In the genomic region with DNA sequence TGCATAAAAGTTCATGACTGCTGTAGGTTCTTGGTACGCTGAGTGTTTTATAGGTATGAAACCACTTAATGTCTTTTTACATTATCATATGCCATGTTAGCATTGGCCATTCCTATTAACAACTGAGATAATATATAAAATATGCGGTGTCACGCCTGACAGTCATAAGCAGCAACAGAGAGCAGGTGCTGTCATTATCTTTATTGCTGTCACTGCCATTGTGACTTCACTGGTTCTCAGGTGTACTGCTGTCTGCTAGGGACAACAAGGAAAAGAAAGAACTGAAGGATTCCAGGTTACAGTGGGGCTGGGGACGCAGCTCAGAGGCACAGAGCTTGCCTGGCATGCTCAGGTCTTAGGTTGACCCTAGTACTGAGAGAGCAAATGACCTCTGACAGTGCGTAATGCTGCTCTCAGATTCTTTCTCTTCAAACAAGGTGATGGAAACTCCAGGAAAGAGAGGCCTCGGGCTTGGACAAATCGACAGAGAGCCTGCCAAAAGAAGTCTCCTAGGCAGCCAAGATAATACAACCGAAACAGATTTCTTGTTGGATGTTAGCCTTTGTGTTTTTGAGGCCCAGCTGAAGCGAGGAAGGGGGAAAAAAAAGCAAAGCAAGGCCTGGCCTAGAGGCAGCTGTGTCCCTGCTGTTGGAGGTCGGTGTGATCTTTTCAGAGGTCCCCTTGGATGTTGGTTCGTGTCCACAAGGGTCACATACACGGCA, we compare ENCODE assay signal across 24 mouse cellular contexts.
A peak's percentile ranks its signal among the peaks of the same experiment; 100 is the strongest.
DNase-seq lines count a peak whose midpoint lies in the region; ATAC-seq and TF ChIP-seq lines count a peak whose summit lies in the region.
"Had no signal": no experiment of that assay in that cellular context is flagged by ENCODE, and none has a peak within 500 bp of the region (broad histone marks: within the 10 kb centered on the region; RNA-seq: fewer than 3 reads in every experiment).

No protein-coding gene starts in this region.

- H3K27ac ChIP-seq in heart, embryonic 11.5 days (ENCODE audit: low read depth, low read length), result no peak overlapping the region
- H3K27ac ChIP-seq in intestine, embryonic 15.5 days, result no peak overlapping the region
- H3K27ac ChIP-seq in left cerebral cortex, adult 2 months, result no peak overlapping the region
- H3K27ac ChIP-seq: embryonic facial prominence, embryonic 12.5 days; forebrain, embryonic 13.5 days; heart, embryonic 13.5 days; hindbrain, embryonic 14.5 days; kidney, embryonic 15.5 days; liver, embryonic 15.5 days; lung, embryonic 15.5 days; midbrain, embryonic 12.5 days; neural tube, embryonic 15.5 days; stomach, postnatal 0 days had no signal

- intact Hi-C loops in left cerebral cortex, adult 2 months (cut with DNase I), result no loop called here

- no peak for ATAC-seq in heart, embryonic 11.5 days (replicated peaks; ENCODE audit: insufficient number of reproducible peaks, low FRiP score, low TSS enrichment)
- 0 out of 2 replicates have a peak, but pooled peaks have one; percentile 31 for ATAC-seq in intestine, embryonic 15.5 days
- ATAC-seq: forebrain, embryonic 13.5 days had no signal

- no peaks in the 10 kb centered on the region for H3K9me3 ChIP-seq in heart, embryonic 11.5 days (replicated peaks; ENCODE audit: control insufficient read depth, low read length)
- H3K9me3 ChIP-seq in intestine, embryonic 15.5 days, result no peaks in the 10 kb centered on the region
- H3K9me3 ChIP-seq: embryonic facial prominence, embryonic 12.5 days; forebrain, embryonic 13.5 days; heart, embryonic 13.5 days; kidney, embryonic 15.5 days; liver, embryonic 15.5 days; lung, embryonic 15.5 days; midbrain, embryonic 12.5 days; neural tube, embryonic 15.5 days had no signal

- no peaks in the 10 kb centered on the region for H3K4me1 ChIP-seq in heart, embryonic 11.5 days (ENCODE audit: control insufficient read depth, insufficient read depth, low read length)
- no peaks in the 10 kb centered on the region for H3K4me1 ChIP-seq in intestine, embryonic 15.5 days (replicated peaks)
- H3K4me1 ChIP-seq: embryonic facial prominence, embryonic 12.5 days; forebrain, embryonic 13.5 days; kidney, embryonic 15.5 days; liver, embryonic 15.5 days; lung, embryonic 15.5 days; midbrain, embryonic 12.5 days; neural tube, embryonic 15.5 days had no signal

- TF ChIP-seq CTCF in left cerebral cortex, adult 2 months (IDR thresholded peaks at IDR 0.05), result no peak

- DNase-seq in heart, adult 18-20 months, result peak; percentile 12 to 16
- DNase-seq in lung, postnatal 25 days (ENCODE audit: low spot score), result peak; percentile 6
- no peak for DNase-seq in lung, postnatal 14 days
- DNase-seq in adrenal gland, adult 8-10 months, result no peak
- no peak for DNase-seq in left cerebral cortex, adult 2 months (ENCODE audit: extremely low spot score in 1 of 2, low spot score in 2 of 2)
- DNase-seq: adrenal gland, adult 2 months; cerebellum, adult 18-20 months; cerebellum, postnatal 14 days; kidney, adult 11 months; kidney, postnatal 36 days; liver; right cerebral cortex, adult 18-20 months had no signal

- H3K27me3 ChIP-seq in heart, embryonic 11.5 days (ENCODE audit: control insufficient read depth, insufficient read depth, low read length), result no peaks in the 10 kb centered on the region
- no peaks in the 10 kb centered on the region for H3K27me3 ChIP-seq in intestine, embryonic 15.5 days (replicated peaks)
- H3K27me3 ChIP-seq: embryonic facial prominence, embryonic 12.5 days; forebrain, embryonic 13.5 days; heart, embryonic 13.5 days; kidney, embryonic 15.5 days; liver, embryonic 15.5 days; lung, embryonic 15.5 days; midbrain, embryonic 12.5 days; neural tube, embryonic 15.5 days had no signal

- H3K4me3 ChIP-seq in heart, embryonic 11.5 days (ENCODE audit: low read depth, low read length), result no peak overlapping the region
- no peak overlapping the region for H3K4me3 ChIP-seq in intestine, embryonic 15.5 days (replicated peaks)
- H3K4me3 ChIP-seq in left cerebral cortex, adult 2 months, result no peak overlapping the region
- H3K4me3 ChIP-seq: embryonic facial prominence, embryonic 12.5 days; forebrain, embryonic 13.5 days; heart, embryonic 13.5 days; kidney, embryonic 15.5 days; liver, embryonic 15.5 days; lung, embryonic 15.5 days; midbrain, embryonic 12.5 days; neural tube, embryonic 15.5 days had no signal

- 79% methylated on average over 12 of the region's 12 CpGs for WGBS in heart, embryonic 11.5 days (ENCODE audit: insufficient replicate concordance)
- WGBS in intestine, embryonic 15.5 days, result 77% methylated on average over 12 of the region's 12 CpGs

- H3K36me3 ChIP-seq in heart, embryonic 11.5 days (ENCODE audit: control insufficient read depth, insufficient read depth, low read length), result no peaks in the 10 kb centered on the region
- H3K36me3 ChIP-seq in intestine, embryonic 15.5 days, result no peaks in the 10 kb centered on the region
- H3K36me3 ChIP-seq: embryonic facial prominence, embryonic 12.5 days; heart, embryonic 13.5 days; kidney, embryonic 15.5 days; liver, embryonic 15.5 days; lung, embryonic 15.5 days; midbrain, embryonic 12.5 days; neural tube, embryonic 15.5 days had no signal

- H3K4me2 ChIP-seq in heart, embryonic 11.5 days, result no peak overlapping the region
- H3K4me2 ChIP-seq in intestine, embryonic 15.5 days (replicated peaks), result no peak overlapping the region
- H3K4me2 ChIP-seq: embryonic facial prominence, embryonic 12.5 days; forebrain, embryonic 13.5 days; heart, embryonic 13.5 days; hindbrain, embryonic 14.5 days; kidney, embryonic 15.5 days; liver, embryonic 15.5 days; lung, embryonic 15.5 days; midbrain, embryonic 12.5 days; neural tube, embryonic 15.5 days had no signal

- no peak overlapping the region for H3K9ac ChIP-seq in heart, embryonic 11.5 days (ENCODE audit: low read depth, low read length)
- no peak overlapping the region for H3K9ac ChIP-seq in intestine, embryonic 15.5 days
- H3K9ac ChIP-seq: embryonic facial prominence, embryonic 12.5 days; forebrain, embryonic 13.5 days; heart, embryonic 13.5 days; hindbrain, embryonic 14.5 days; kidney, embryonic 15.5 days; liver, embryonic 15.5 days; lung, embryonic 15.5 days; midbrain, embryonic 12.5 days; neural tube, embryonic 15.5 days had no signal

Comparison
In these comparisons a context has a peak if more than half of its experiments do, and no peak if none do; other contexts are left out.
1. DNase-seq: peak in heart, adult 18-20 months (2 of 2) and lung, postnatal 25 days (single experiment); none in lung, postnatal 14 days (single experiment), adrenal gland, adult 8-10 months (single experiment) and left cerebral cortex, adult 2 months (0 of 2).